Mouse (Mus musculus): Measurements from ENCODE around the gene Polrmt. TPM values are rescaled to one million over a fixed set of nuclear protein-coding genes. Genes with fewer than 3 reads are reported as not detected.
A peak's percentile ranks its signal among the peaks of the same experiment; 100 is the strongest.
"Not testable (repeated sequence)": the region's sequence is repeated elsewhere in the genome, so short reads cannot be mapped to it uniquely, and the experiment has no call there.

Polrmt gene
- polyA plus RNA-seq, 1 experiment from 2014 or later, result 34.9 TPM

GRCm38 (mm10) chr10:79703541-79703940 lies 42.8 kb downstream of the Polrmt start:
- H3K9ac ChIP-seq (replicated peaks; ENCODE audit: low read depth, low read length), result 0 out of 2 replicates have a peak overlapping the region, but pooled peaks have one; percentile 8
- 0 out of 2 replicates have a peak overlapping the region, but pooled peaks have one; percentile 0 for H3K27ac ChIP-seq (ENCODE audit: low read depth, low read length)
- no peaks in the 10 kb centered on the region for H3K9me3 ChIP-seq (ENCODE audit: control insufficient read depth, low read length)
- H3K4me3 ChIP-seq (ENCODE audit: low read depth, low read length), result peak overlapping the region; percentile 67; the same call in 1 of the 2 replicates
- peaks cover 22% of the 10 kb centered on the region for H3K4me1 ChIP-seq (ENCODE audit: control insufficient read depth, insufficient read depth, low read length)
- ATAC-seq (ENCODE audit: low read depth), result no peak
- H3K27me3 ChIP-seq (ENCODE audit: control insufficient read depth, insufficient read depth, low read length), result no peaks in the 10 kb centered on the region
- H3K4me2 ChIP-seq (ENCODE audit: low read depth, low read length), result peak overlapping the region; percentile 89
- H3K36me3 ChIP-seq (ENCODE audit: control insufficient read depth, insufficient read depth, low read length), result no peaks in the 10 kb centered on the region
- WGBS, result 79% methylated on average over 10 of the region's 10 CpGs

- H3K27ac ChIP-seq (ENCODE audit: low read depth, low read length); H3K27me3 ChIP-seq (ENCODE audit: control insufficient read depth, insufficient read depth, low read length); ATAC-seq (ENCODE audit: low read depth); H3K9me3 ChIP-seq (ENCODE audit: control insufficient read depth, low read length); H3K4me3 ChIP-seq (ENCODE audit: low read depth, low read length); H3K4me2 ChIP-seq (ENCODE audit: low read depth, low read length); H3K9ac ChIP-seq (replicated peaks; ENCODE audit: low read depth, low read length); H3K36me3 ChIP-seq (ENCODE audit: control insufficient read depth, insufficient read depth, low read length): not testable (repeated sequence)
- H3K4me1 ChIP-seq (ENCODE audit: control insufficient read depth, insufficient read depth, low read length), result peaks cover 22% of the 10 kb centered on the region
- 85% methylated on average over 2 of the region's 4 CpGs for WGBS
Observed at GRCm38 (mm10) chr10:79702970-79703369, 43.4 kb downstream of the Polrmt start.

GRCm38 (mm10) chr10:79701443-79702129 lies 44.8 kb downstream of the Polrmt start:
- H3K27ac ChIP-seq (ENCODE audit: low read depth, low read length), result no peak overlapping the region
- no peak for ATAC-seq (ENCODE audit: low read depth)

GRCm38 (mm10) chr10:79700676-79701075 lies 45.7 kb downstream of the Polrmt start:
- peaks cover 7% of the 10 kb centered on the region for H3K4me1 ChIP-seq (ENCODE audit: control insufficient read depth, insufficient read depth, low read length)
- no peaks in the 10 kb centered on the region for H3K9me3 ChIP-seq (ENCODE audit: control insufficient read depth, low read length)
- H3K9ac ChIP-seq (replicated peaks; ENCODE audit: low read depth, low read length), result 0 out of 2 replicates have a peak overlapping the region, but pooled peaks have one; percentile 7
- no peak for ATAC-seq (ENCODE audit: low read depth)
- H3K27me3 ChIP-seq (ENCODE audit: control insufficient read depth, insufficient read depth, low read length), result no peaks in the 10 kb centered on the region
- H3K27ac ChIP-seq (ENCODE audit: low read depth, low read length), result no peak overlapping the region
- 52% methylated on average over 7 of the region's 7 CpGs for WGBS
- H3K36me3 ChIP-seq (ENCODE audit: control insufficient read depth, insufficient read depth, low read length), result no peaks in the 10 kb centered on the region
- no peak overlapping the region for H3K4me3 ChIP-seq (ENCODE audit: low read depth, low read length)
- no peak overlapping the region for H3K4me2 ChIP-seq (ENCODE audit: low read depth, low read length)

More at GRCm38 (mm10) chr10:79701443-79702129, 44.8 kb downstream of the Polrmt start:
- Histone ChIP-seq H3K9me3 (ENCODE audit: control insufficient read depth, low read length) (no peaks in the 10 kb centered on the region), H3K4me1 (ENCODE audit: control insufficient read depth, insufficient read depth, low read length) (peaks cover 16% of the 10 kb centered on the region), H3K36me3 (ENCODE audit: control insufficient read depth, insufficient read depth, low read length) (no peaks in the 10 kb centered on the region), H3K9ac (replicated peaks; ENCODE audit: low read depth, low read length) (no peak overlapping the region), H3K4me2 (ENCODE audit: low read depth, low read length) (no peak overlapping the region), H3K4me3 (ENCODE audit: low read depth, low read length) (no peak overlapping the region), H3K27me3 (ENCODE audit: control insufficient read depth, insufficient read depth, low read length) (no peaks in the 10 kb centered on the region)
- 72% methylated on average over 10 of the region's 10 CpGs for WGBS

GRCm38 (mm10) chr10:79698459-79698858 lies 47.9 kb downstream of the Polrmt start:
- 92% methylated on average over 6 of the region's 6 CpGs for WGBS
- no peaks in the 10 kb centered on the region for H3K9me3 ChIP-seq (ENCODE audit: control insufficient read depth, low read length)
- no peaks in the 10 kb centered on the region for H3K27me3 ChIP-seq (ENCODE audit: control insufficient read depth, insufficient read depth, low read length)
- H3K4me3 ChIP-seq (ENCODE audit: low read depth, low read length), result no peak overlapping the region
- no peak overlapping the region for H3K9ac ChIP-seq (replicated peaks; ENCODE audit: low read depth, low read length)
- no peak overlapping the region for H3K4me2 ChIP-seq (ENCODE audit: low read depth, low read length)
- H3K36me3 ChIP-seq (ENCODE audit: control insufficient read depth, insufficient read depth, low read length), result no peaks in the 10 kb centered on the region
- no peak overlapping the region for H3K27ac ChIP-seq (ENCODE audit: low read depth, low read length)
- ATAC-seq (ENCODE audit: low read depth), result no peak
- H3K4me1 ChIP-seq (ENCODE audit: control insufficient read depth, insufficient read depth, low read length), result no peaks in the 10 kb centered on the region

GRCm38 (mm10) chr10:79697916-79698315 lies 48.5 kb downstream of the Polrmt start:
- Histone ChIP-seq H3K4me3 (ENCODE audit: low read depth, low read length) (no peak overlapping the region), H3K9ac (replicated peaks; ENCODE audit: low read depth, low read length) (no peak overlapping the region), H3K4me2 (ENCODE audit: low read depth, low read length) (no peak overlapping the region), H3K27ac (ENCODE audit: low read depth, low read length) (no peak overlapping the region), H3K27me3 (ENCODE audit: control insufficient read depth, insufficient read depth, low read length) (no peaks in the 10 kb centered on the region), H3K4me1 (ENCODE audit: control insufficient read depth, insufficient read depth, low read length) (no peaks in the 10 kb centered on the region), H3K36me3 (ENCODE audit: control insufficient read depth, insufficient read depth, low read length) (no peaks in the 10 kb centered on the region), H3K9me3 (ENCODE audit: control insufficient read depth, low read length) (no peaks in the 10 kb centered on the region)
- 83% methylated on average over 6 of the region's 6 CpGs for WGBS
- no peak for ATAC-seq (ENCODE audit: low read depth)

- Histone ChIP-seq H3K36me3 (ENCODE audit: control insufficient read depth, insufficient read depth, low read length) (no peaks in the 10 kb centered on the region), H3K4me2 (ENCODE audit: low read depth, low read length) (no peak overlapping the region), H3K4me3 (ENCODE audit: low read depth, low read length) (no peak overlapping the region), H3K9me3 (ENCODE audit: control insufficient read depth, low read length) (no peaks in the 10 kb centered on the region), H3K4me1 (ENCODE audit: control insufficient read depth, insufficient read depth, low read length) (no peaks in the 10 kb centered on the region), H3K9ac (replicated peaks; ENCODE audit: low read depth, low read length) (no peak overlapping the region), H3K27me3 (ENCODE audit: control insufficient read depth, insufficient read depth, low read length) (no peaks in the 10 kb centered on the region), H3K27ac (ENCODE audit: low read depth, low read length) (no peak overlapping the region)
- no peak for ATAC-seq (ENCODE audit: low read depth)
- WGBS, result 63% methylated on average over 9 of the region's 9 CpGs
Observed at GRCm38 (mm10) chr10:79696129-79696651, 50.2 kb downstream of the Polrmt start.

- no peaks in the 10 kb centered on the region for H3K9me3 ChIP-seq (ENCODE audit: control insufficient read depth, low read length)
- no peaks in the 10 kb centered on the region for H3K27me3 ChIP-seq (ENCODE audit: control insufficient read depth, insufficient read depth, low read length)
- 0 out of 2 replicates have a peak, but pooled peaks have one; percentile 9 for ATAC-seq (ENCODE audit: low read depth)
- no peak overlapping the region for H3K4me2 ChIP-seq (ENCODE audit: low read depth, low read length)
- H3K36me3 ChIP-seq (ENCODE audit: control insufficient read depth, insufficient read depth, low read length), result no peaks in the 10 kb centered on the region
- no peak overlapping the region for H3K4me3 ChIP-seq (ENCODE audit: low read depth, low read length)
- WGBS, result 66% methylated on average over 13 of the region's 13 CpGs
- no peaks in the 10 kb centered on the region for H3K4me1 ChIP-seq (ENCODE audit: control insufficient read depth, insufficient read depth, low read length)
- H3K27ac ChIP-seq (ENCODE audit: low read depth, low read length), result no peak overlapping the region
- no peak overlapping the region for H3K9ac ChIP-seq (replicated peaks; ENCODE audit: low read depth, low read length)
Observed at GRCm38 (mm10) chr10:79695231-79696128, 50.9 kb downstream of the Polrmt start.

- H3K9me3 ChIP-seq (ENCODE audit: control insufficient read depth, low read length), result no peaks in the 10 kb centered on the region
- no peak overlapping the region for H3K4me3 ChIP-seq (ENCODE audit: low read depth, low read length)
- no peaks in the 10 kb centered on the region for H3K4me1 ChIP-seq (ENCODE audit: control insufficient read depth, insufficient read depth, low read length)
- ATAC-seq (ENCODE audit: low read depth), result no peak
- H3K36me3 ChIP-seq (ENCODE audit: control insufficient read depth, insufficient read depth, low read length), result no peaks in the 10 kb centered on the region; the same call in 1 of the 2 replicates
- WGBS, result 89% methylated on average over 6 of the region's 6 CpGs
- no peak overlapping the region for H3K4me2 ChIP-seq (ENCODE audit: low read depth, low read length)
- no peak overlapping the region for H3K27ac ChIP-seq (ENCODE audit: low read depth, low read length)
- H3K27me3 ChIP-seq (ENCODE audit: control insufficient read depth, insufficient read depth, low read length), result no peaks in the 10 kb centered on the region
- no peak overlapping the region for H3K9ac ChIP-seq (replicated peaks; ENCODE audit: low read depth, low read length)
Observed at GRCm38 (mm10) chr10:79694379-79694655, 52.1 kb downstream of the Polrmt start.

Measured in neural tube, embryonic 14.5 days (tissue).